Mouse (Mus musculus) CH12.LX (cell line): ENCODE results near the gene Sec14l1. TPM values are rescaled to one million over a fixed set of nuclear protein-coding genes. Genes with fewer than 3 reads are reported as not detected.

ENCODE experiments used
- DNase-seq: peaks from one replicate; pipeline ENCODE4 v3.0.0-alpha.2; 2013; ENCODE audit errors: extremely low read depth
- H3K27ac ChIP-seq: 2 replicates; pipeline ENCODE4 v1.5.1; 2012; ENCODE audit warnings: low read depth, mild to moderate bottlenecking, control low read depth, moderate library complexity; ENCODE audit not compliant: insufficient read depth
- H3K27me3 ChIP-seq: replicated peaks from 2 replicates; pipeline ENCODE3; 2012; ENCODE audit warnings: inconsistent platforms
- H3K36me3 ChIP-seq, 2 experiments: replicated peaks in 1 of 2; 2 replicates each; pipeline versions ENCODE3 to v1.6.1; 2012; ENCODE audit warnings: inconsistent platforms in 1 of 2, low read length in 1 of 2, mild to moderate bottlenecking in 1 of 2, mixed read lengths in 1 of 2, moderate library complexity in 1 of 2; ENCODE audit not compliant: control insufficient read depth in 1 of 2, insufficient read depth in 1 of 2
- H3K4me1 ChIP-seq, 2 experiments: 2 replicates each; pipeline ENCODE4 v1.6.1; 2012; ENCODE audit warnings: inconsistent platforms in 1 of 2, moderate library complexity in 1 of 2; ENCODE audit not compliant: insufficient read depth in 2 of 2, control insufficient read depth in 1 of 2
- H3K4me2 ChIP-seq: 2 replicates; pipeline ENCODE4 v1.6.1; 2012; ENCODE audit warnings: low read depth, mild to moderate bottlenecking, control low read depth; ENCODE audit not compliant: poor library complexity, insufficient read depth, severe bottlenecking
- H3K4me3 ChIP-seq, 3 experiments: fragments of 150-350 bp in 1 of 3; sonication (generic) in 1 of 3; replicated peaks in 1 of 3; 2 replicates each; pipeline versions ENCODE3 to v1.5.1; 2011 to 2012; ENCODE audit warnings: low read depth in 2 of 3, low read length in 2 of 3, mild to moderate bottlenecking in 2 of 3, moderate library complexity in 2 of 3, control low read depth in 1 of 3, improper control_type of control experiment in 1 of 3, inconsistent platforms in 1 of 3, mixed read lengths in 1 of 3; ENCODE audit not compliant: poor library complexity in 1 of 3
- H3K79me2 ChIP-seq: replicated peaks from 2 replicates; pipeline ENCODE4 v1.6.1; 2012; ENCODE audit warnings: mild to moderate bottlenecking, moderate library complexity; ENCODE audit not compliant: control insufficient read depth, poor library complexity, insufficient read depth, severe bottlenecking; ENCODE audit errors: extremely low read depth
- H3K9ac ChIP-seq: 2 replicates; pipeline ENCODE4 v1.6.1; 2012; ENCODE audit warnings: low read depth, mild to moderate bottlenecking, control low read depth, moderate library complexity; ENCODE audit not compliant: insufficient read depth
- H3K9me3 ChIP-seq: replicated peaks from 2 replicates; pipeline ENCODE3; 2012; ENCODE audit warnings: low read length, inconsistent platforms, mixed read lengths
- CHD1 ChIP-seq: IDR thresholded peaks from 2 replicates; pipeline ENCODE4 v1.6.1; 2012; ENCODE audit warnings: low read depth, low read length, improper control_type of control experiment, inconsistent platforms
- CTCF ChIP-seq, 2 experiments: IDR thresholded peaks in 1 of 2; conservative IDR thresholded peaks in 1 of 2; 2 replicates each; pipeline ENCODE4 v1.5.1; 2011 to 2012; ENCODE audit warnings: low read depth in 2 of 2, low read length in 2 of 2, improper control_type of control experiment in 1 of 2, inconsistent platforms in 1 of 2, mild to moderate bottlenecking in 1 of 2, moderate library complexity in 1 of 2
- EP300 ChIP-seq: IDR thresholded peaks from 2 replicates; pipeline ENCODE4 v1.6.1; 2011; ENCODE audit warnings: low read length, improper control_type of control experiment
- JUND ChIP-seq: conservative IDR thresholded peaks from 2 replicates; pipeline ENCODE4 v1.6.1; 2011; ENCODE audit warnings: low read depth, low read length, improper control_type of control experiment
- MAFK ChIP-seq: IDR thresholded peaks from 2 replicates; pipeline ENCODE4 v1.6.1; 2011; ENCODE audit warnings: low read length, improper control_type of control experiment; ENCODE audit not compliant: insufficient replicate concordance
- MAZ ChIP-seq: IDR thresholded peaks from 2 replicates; pipeline ENCODE4 v1.6.1; 2012; ENCODE audit warnings: low read depth, mild to moderate bottlenecking, inconsistent platforms, low read length, improper control_type of control experiment, moderate library complexity
- NELFE ChIP-seq: IDR thresholded peaks from 2 replicates; pipeline ENCODE4 v1.6.1; 2011; ENCODE audit warnings: low read depth, low read length, improper control_type of control experiment
- POLR2AphosphoS2 ChIP-seq: IDR thresholded peaks from 2 replicates; pipeline ENCODE4 v1.6.1; 2011; ENCODE audit warnings: low read depth, low read length, improper control_type of control experiment
- USF1 ChIP-seq: IDR thresholded peaks from 2 replicates; pipeline ENCODE4 v1.6.1; 2014; ENCODE audit warnings: low read depth, mild to moderate bottlenecking, inconsistent platforms, low read length, improper control_type of control experiment
- USF2 ChIP-seq: conservative IDR thresholded peaks from 2 replicates; pipeline ENCODE4 v1.6.1; 2011; ENCODE audit warnings: low read depth, low read length, improper control_type of control experiment
- dilution Hi-C: fragments of 300-500 bp; cut with MboI; formaldehyde crosslinking; loops from 2 replicates; pipeline ENCODE4 v1.14.3; 2020; ENCODE audit warnings: low sequenced_read_pairs; ENCODE audit not compliant: extremely low pct_unique_long_range_greater_than_20kb, extremely low pct_ligation_motif_present
- in situ Hi-C: fragments of 300-500 bp; cut with MboI; formaldehyde crosslinking; loops from 3 replicates; pipeline ENCODE4 v1.14.3; 2019; ENCODE audit warnings: low sequenced_read_pairs, low pct_ligation_motif_present, low pct_unique_long_range_greater_than_20kb, mixed read lengths
- polyA plus RNA-seq: library from polyadenylated mRNA; unstranded; fragments of >175 nt; gene quantifications from 2 replicates; pipeline ENCODE4 v1.2.1, GENCODE M21; 2012; ENCODE audit warnings: low read depth; ENCODE audit not compliant: insufficient read length
- total RNA-seq, 2 experiments: library from RNA; depleted of rRNA; stranded (reverse); fragments of 300-350 nt in 1 of 2; fragments of >200 nt in 1 of 2; gene quantifications; 2 replicates each; pipeline ENCODE4 v1.2.3; 2012 to 2014

The Sec14l1 gene
- total and polyA plus RNA-seq, 3 experiments: 18.5 to 28.2 (median 21.5) TPM

DNA sequence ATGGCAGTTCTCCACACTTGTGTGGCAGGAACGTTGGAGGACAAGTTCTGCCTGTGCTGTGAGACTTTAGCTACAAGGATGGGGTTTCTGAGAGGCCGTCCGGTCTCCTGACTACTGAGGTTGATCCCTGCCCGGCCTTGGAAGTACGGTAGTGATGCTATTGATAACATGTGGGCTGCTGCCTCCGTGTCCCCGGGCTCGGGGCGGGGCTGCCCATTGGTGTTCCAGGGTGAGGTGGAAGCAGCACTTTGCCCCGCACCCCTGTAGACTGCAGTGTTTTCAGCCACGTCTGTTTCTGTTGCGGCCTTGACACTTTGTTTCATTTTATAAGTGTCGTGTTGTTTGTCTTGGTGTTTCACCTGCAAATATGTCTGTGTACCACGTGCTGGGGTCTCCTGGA, 21.9 kb downstream of the Sec14l1 start:
- Histone ChIP-seq H3K27ac (no peak overlapping the region), H3K4me1 (peaks cover 8 to 13% of the 10 kb centered on the region in 2 experiments; a peak in 3 of 4 replicates), H3K4me3 (no peak overlapping the region), H3K36me3 (peaks cover 7 to 55% of the 10 kb centered on the region in 2 experiments), H3K9ac (no peak overlapping the region), H3K79me2 (no peaks in the 10 kb centered on the region), H3K9me3 (no peaks in the 10 kb centered on the region), H3K27me3 (no peaks in the 10 kb centered on the region), H3K4me2 (no peak overlapping the region)
- in situ Hi-C loops: no loop called here
- dilution Hi-C loops: no loop called here
- DNase-seq: no peak
- no peak for TF ChIP-seq JUND

DNA sequence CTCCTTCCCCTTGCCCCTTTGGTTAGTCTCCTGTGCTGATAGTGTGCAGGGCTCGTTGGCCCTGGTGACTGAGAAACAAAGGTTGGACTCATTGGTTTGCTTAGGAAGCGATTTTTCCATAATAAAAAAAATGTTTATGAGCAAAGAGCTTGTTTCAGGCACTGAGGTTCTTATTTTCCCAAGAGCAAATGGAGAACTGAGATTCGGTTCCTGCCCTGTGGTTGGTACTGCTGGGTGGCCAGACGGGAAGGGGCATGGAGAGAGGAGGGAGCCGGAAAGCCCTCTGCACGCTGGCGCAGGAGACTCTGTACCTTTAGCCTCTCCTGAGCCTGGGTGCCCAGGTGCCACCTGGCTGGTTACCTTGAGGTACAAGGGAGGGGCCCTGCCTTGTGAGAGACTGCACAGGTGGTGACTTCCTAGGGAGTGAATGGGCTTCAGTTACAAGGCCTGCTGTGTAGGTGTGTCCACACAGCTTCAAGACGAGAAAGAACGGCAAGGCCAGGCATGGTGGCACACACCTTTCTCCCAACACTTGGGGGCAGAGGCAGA, 23.3 kb downstream of the Sec14l1 start:
- in situ Hi-C loops: no loop called here
- Histone ChIP-seq H3K27me3 (no peaks in the 10 kb centered on the region), H3K4me3 (no peak overlapping the region), H3K79me2 (no peaks in the 10 kb centered on the region), H3K27ac (no peak overlapping the region), H3K9me3 (no peaks in the 10 kb centered on the region), H3K4me1 (peaks cover 8 to 13% of the 10 kb centered on the region in 2 experiments; a peak in 3 of 4 replicates), H3K4me2 (no peak overlapping the region), H3K36me3 (peaks cover 17 to 61% of the 10 kb centered on the region in 2 experiments), H3K9ac (no peak overlapping the region)
- no peak for DNase-seq
- dilution Hi-C loops: no loop called here
- TF ChIP-seq POLR2AphosphoS2 (no peak), MAZ (no peak), USF2 (no peak), MAFK (no peak), CHD1 (no peak), NELFE (no peak)

DNA sequence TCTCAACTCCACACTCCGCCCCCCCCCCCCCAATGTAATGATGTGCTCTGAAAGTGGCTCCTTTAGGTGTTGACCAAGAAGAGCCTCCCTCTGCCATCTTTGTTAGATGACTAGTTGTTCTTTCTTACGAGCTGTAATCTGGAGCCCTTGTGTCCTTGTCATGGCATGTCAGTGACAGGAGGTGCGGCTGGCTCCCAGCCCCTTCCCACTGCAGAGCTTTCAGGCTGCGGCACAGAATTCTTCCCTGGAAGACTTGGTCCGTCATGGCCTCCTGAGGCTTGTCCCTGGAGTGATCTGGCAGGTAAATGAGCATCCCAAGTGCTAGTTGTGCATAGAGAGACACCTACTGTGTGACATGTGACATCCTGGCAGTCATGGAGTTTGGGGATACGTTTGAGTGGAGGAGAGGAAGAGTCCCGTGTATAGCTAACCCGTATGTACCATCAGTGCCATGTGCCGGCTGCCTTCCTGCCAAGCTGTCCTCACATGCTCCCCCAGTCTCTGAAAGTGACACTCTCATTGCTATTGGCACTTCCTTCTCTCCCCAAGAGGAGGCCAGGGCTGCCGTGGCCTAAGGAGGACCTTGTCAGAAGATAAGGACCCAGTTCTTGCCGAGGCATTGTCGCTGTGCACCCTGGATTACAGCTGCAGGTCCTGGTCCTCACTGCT, 24.0 kb downstream of the Sec14l1 start:
- no peak for DNase-seq
- H3K4me1 ChIP-seq: peaks cover 8 to 15% of the 10 kb centered on the region in 2 experiments; a peak in 3 of 4 replicates
- peaks cover 23 to 67% of the 10 kb centered on the region in 2 experiments for H3K36me3 ChIP-seq
- no peak overlapping the region for H3K9ac ChIP-seq
- H3K27ac ChIP-seq: no peak overlapping the region
- H3K4me3 ChIP-seq: no peak overlapping the region
- no peaks in the 10 kb centered on the region for H3K79me2 ChIP-seq
- no peaks in the 10 kb centered on the region for H3K27me3 ChIP-seq
- H3K9me3 ChIP-seq: no peaks in the 10 kb centered on the region
- H3K4me2 ChIP-seq: no peak overlapping the region
- in situ Hi-C loops (no loop called here), dilution Hi-C loops (no loop called here)
- no peak for TF ChIP-seq USF1
- TF ChIP-seq EP300: no peak
- no peak for TF ChIP-seq CTCF (conservative IDR thresholded peaks at IDR 0.05 in 1 of 2, IDR thresholded peaks at IDR 0.05 in 1 of 2; ENCODE audit: low read depth in 2 of 2, low read length in 2 of 2)
